Mouse (Mus musculus): ENCODE measurements at regions not wholly inside any gene's neighbourhood (a gene's known extent, or its start where the extent isn't known, plus 50 kb on each side); places are given as distances from the start of the nearest gene placed in this dataset.

- TF ChIP-seq GATA1 (IDR thresholded peaks at IDR 0.05; ENCODE audit: borderline replicate concordance, low read length) (no peak), TAL1 (conservative IDR thresholded peaks at IDR 0.05; ENCODE audit: low read depth, low read length) (no peak), CTCF (IDR thresholded peaks at IDR 0.05; ENCODE audit: low read depth, low read length) (no peak), POLR2AphosphoS5 (IDR thresholded peaks at IDR 0.05; ENCODE audit: insufficient replicate concordance, low read depth, low read length) (no peak), GATA2 (IDR thresholded peaks at IDR 0.05; ENCODE audit: borderline replicate concordance, low read depth, low read length) (no peak)
These were observed 397.7 kb upstream of the Robo2 start for GRCm38 (mm10) chr16:74809154-74809825.
